Mouse (Mus musculus): ENCODE measurements around the gene Tpst1.

DNA sequence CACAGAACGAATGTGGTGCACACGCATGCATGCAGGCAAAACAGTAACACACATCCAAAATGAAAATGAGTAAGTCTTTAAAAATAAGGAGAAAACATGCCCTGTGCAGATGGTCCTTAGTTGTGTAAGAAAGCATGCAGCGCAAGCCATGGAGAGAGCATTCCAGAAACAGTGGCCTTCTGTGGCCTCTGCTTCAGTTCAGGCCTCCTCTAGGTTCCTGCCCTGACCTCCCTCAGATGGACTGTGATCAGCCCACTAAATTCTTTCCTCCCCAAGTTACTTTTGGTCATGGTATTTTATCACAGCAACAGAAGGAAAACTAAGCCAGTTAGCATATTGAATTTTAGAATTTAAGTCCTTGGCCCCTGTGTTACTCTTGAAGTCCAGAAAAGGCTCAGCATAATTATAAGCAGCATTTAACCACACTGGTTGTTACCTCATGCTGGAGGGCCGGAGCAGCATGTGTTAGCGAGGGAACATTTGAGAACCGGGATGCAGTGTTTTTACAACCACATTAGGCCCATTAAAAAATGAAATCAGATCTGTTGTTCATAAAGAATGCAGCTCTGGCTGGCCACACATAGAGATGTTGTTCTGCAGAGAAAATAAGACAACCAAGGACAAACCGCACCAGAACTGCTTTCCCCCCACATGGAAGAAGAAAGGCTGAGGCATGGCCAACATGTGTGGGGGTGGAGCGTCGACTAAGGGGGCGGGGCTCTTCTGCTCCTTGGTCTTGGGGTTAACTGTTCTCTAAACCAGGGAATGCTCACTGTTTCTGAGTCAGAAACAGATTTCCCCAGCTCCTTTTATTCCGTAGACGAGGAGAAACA lies 37.7 kb downstream of the Tpst1 start:
- no peak for TF ChIP-seq CTCF (IDR thresholded peaks at IDR 0.05 in 2 of 3, conservative IDR thresholded peaks at IDR 0.05 in 1 of 3; ENCODE audit: control insufficient read depth in 1 of 3, insufficient read depth in 1 of 3, low read depth in 2 of 3, low read length in 3 of 3, poor library complexity in 1 of 3, severe bottlenecking in 1 of 3)
- TF ChIP-seq E2F4 (IDR thresholded peaks at IDR 0.05; ENCODE audit: borderline replicate concordance, low read depth, low read length): no peak
- TF ChIP-seq POLR2A (IDR thresholded peaks at IDR 0.05; ENCODE audit: control insufficient read depth in 1 of 2, insufficient read depth in 1 of 2, low read depth in 1 of 2, low read length in 2 of 2, poor library complexity in 1 of 2): no peak
- no peak for TF ChIP-seq ELF1 (IDR thresholded peaks at IDR 0.05; ENCODE audit: low read depth, low read length)

All from MEL (cell line).